Mouse (Mus musculus) hematopoietic stem cell, adult 5-6 weeks (primary cell): ENCODE measurements around the gene Zfp385b. TPM values are rescaled to one million over a fixed set of nuclear protein-coding genes. Genes with fewer than 3 reads are reported as not detected.

Experiments
- ATAC-seq, 2 experiments: fragments of 125-278 bp in 1 of 2; replicated peaks in 1 of 2; 2 replicates each; pipeline ENCODE4 v1.8.0; 2016 to 2017; ENCODE audit warnings: inconsistent platforms in 2 of 2, mild to moderate bottlenecking in 2 of 2, moderate number of reproducible peaks in 2 of 2, low read depth in 1 of 2, moderate TSS enrichment in 1 of 2; ENCODE audit not compliant: low FRiP score in 2 of 2, poor library complexity in 2 of 2, severe bottlenecking in 2 of 2, insufficient read depth in 1 of 2, low TSS enrichment in 1 of 2
- total RNA-seq: library from RNA; stranded (forward); fragments of 172-1452, 232-1000 nt; gene quantifications from 2 replicates; pipeline ENCODE4 v1.2.3, GENCODE M21; 2017

Zfp385b gene
- total RNA-seq, 1 experiment from 2014 or later: not detected

DNA sequence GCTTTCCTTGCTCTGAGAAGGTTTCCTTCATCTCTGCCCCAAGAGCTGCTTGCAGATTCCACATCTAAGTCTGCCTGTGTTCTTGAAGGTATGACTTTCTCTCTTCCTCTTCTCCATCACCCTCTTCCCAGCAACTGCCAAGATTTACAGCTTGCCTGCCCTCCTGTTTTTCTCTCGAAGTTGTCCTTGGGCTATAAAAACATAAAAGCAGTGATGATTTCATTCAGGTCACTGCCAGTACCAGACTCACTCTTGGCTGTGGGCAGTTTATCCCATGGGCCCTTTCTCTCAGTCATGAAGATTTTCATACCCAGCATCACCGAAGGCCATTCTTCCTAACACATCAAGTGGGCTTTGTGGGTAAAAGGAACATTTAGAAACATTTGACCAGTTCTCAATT is 89.2 kb downstream of the Zfp385b start:
- no peak for ATAC-seq

DNA sequence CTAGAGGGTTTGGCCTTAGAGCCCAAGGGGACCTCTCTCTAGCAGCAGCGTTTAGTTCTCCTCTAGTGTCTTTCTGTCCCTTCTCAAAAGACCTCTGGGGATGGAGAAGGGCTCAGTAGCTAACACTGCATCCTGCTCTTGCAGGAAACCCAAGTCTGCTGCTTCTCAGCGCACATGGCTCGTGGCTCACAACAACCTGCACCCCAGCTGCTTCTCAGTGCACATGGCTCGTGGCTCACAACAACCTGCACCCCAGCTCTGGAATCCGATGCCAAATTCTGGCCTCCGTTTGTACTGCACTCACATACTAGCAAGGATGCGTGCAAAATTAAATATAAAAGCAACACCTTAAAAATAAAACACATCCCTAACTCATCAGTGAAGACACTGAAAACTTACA is 92.6 kb downstream of the Zfp385b start:
- ATAC-seq: no peak

DNA sequence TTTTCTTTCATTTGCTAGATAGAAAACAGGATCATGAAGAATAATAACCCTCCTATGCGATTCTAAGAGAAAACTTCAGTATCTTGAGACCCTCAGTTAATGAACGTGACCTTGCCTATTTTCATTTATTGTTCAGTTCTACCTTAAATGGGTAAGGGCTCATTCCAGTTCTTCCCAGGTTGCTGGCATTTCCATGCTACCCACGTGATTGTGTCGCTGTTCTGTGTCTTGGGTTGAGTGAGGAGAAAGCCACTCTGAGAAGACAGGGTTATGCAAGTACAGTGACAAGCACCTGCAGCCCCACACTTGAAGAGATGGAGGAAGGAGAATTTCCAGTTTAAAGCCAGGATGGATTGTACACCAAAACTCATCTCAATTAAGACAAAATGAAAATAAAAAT is 98.6 kb downstream of the Zfp385b start:
- ATAC-seq: no peak

DNA sequence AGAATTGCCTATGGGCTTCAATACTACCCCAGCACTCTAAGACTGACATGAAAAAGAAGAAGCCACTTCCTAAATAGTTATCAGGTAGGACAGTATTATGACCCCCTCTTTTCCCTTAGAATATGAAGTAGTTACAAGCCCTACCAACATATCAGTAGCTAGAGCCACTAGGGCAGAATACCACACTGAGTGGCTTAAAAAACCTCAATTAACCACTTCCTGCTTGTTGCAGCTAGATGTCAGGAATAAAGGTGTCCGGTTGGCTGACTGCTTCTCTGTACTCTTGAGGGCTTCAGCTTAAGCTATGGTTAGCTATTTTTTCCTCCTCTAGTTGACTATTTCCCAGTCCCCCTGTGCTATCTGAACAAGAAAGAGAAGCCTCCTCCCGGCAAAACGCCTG is 103.1 kb downstream of the Zfp385b start:
- peak; percentile 60 to 65 for ATAC-seq

DNA sequence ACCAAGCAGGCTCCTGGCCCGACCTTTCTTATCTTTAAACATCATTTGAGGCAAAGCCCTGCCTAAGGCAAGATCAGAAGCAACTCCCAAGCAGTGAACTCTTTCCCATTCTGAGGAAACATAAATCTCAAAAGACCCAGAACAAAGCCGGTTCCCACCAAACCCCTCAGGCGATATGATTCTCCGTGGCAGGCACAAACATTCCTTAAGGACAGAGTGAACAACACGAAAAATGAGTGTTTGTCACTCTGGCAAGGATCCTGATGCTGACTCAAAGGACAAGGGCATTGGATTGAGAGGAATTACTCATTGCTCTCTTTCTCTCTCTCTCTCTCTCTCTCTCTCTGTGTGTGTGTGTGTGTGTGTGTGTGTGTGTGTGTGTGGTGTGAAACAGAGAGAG is 105.6 kb downstream of the Zfp385b start:
- no peak for ATAC-seq

DNA sequence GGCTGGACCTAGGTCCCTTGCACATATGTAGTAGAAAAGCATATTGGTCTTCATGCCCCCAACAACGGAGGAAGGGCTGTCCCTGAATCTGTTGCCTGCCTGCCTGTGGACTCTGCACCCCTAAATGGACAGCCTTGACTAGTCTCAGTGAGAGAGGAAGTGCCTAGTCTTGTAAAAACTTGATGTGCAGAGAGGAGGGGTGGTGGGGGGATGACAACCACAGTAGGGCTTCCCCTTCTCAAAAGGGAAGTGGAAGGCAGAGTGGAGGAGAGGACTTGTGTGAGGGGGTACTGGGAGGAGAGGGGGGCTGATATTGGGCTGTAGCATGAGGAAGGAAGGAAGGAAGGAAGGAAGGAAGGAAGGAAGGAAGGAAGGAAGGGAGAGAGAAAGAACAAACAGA is 107.7 kb downstream of the Zfp385b start:
- ATAC-seq: peak; percentile 77 to 92; a peak in 3 of 4 replicates

DNA sequence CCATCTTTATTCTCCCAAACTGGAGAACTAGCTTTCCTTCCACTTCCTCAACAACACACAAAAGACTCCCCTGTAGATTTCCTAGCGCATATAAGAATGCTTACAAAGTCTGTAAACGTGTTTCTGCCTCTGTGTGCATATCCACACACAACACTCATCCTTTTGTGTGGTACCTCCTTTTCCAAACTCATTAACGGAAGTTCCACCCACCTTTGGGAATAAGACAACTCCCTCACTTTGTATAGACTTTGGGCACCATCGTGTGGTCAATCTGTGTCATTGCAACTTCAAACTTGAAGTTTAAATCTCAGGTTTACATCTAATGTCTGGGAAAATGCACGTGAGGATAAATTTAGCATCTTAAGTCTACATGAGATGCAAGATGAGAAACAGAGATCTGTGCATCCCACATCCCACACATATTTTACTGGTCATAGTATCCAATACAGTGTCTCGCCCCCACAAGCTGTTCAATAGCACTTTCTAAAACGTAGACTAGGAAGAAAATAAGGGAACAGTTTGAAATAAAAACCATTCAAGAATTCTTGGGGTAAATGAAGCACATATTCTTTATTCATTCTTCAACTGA is 110.1 kb downstream of the Zfp385b start:
- peak in 1 of 2 experiments; percentile 62; a peak in 1 of 4 replicates for ATAC-seq

DNA sequence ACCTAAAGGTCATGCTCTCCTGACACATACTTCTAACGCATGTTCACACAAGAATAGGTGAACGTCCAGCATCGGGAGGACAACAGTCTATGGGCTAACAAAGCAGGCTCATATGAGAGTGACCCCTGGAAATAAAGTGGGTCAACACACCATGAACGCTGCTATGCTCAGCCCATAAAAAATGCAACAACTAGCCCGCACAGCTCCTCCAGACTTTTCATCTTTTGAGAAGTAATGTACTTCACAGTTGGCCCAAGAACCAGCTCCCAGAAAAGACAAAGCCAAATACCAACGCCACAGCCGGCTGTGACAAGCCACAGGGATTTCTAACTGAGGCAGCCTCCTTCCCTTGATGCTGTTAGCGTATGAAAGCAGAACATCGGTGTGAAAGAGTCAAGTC is 112.3 kb downstream of the Zfp385b start:
- ATAC-seq: no peak

DNA sequence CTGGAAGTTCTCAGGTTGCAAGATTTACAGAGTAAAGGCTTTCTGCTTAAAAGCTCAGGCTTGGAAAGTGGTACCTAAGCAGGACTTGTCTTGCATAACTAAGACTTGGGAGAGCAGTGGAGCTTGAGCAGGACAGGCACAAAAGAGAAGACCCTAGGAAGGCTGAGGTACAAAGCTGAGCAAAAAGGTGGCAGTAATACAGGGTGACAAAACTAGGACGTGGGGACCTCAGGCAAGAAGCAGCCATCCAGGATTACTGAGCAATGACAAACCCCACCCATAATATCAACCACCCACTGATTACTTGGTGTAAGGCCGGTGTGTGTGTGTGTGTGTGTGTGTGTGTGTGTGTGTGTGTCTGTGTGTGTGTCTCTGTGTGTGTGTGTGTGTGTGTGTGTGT is 114.0 kb downstream of the Zfp385b start:
- ATAC-seq: no peak

DNA sequence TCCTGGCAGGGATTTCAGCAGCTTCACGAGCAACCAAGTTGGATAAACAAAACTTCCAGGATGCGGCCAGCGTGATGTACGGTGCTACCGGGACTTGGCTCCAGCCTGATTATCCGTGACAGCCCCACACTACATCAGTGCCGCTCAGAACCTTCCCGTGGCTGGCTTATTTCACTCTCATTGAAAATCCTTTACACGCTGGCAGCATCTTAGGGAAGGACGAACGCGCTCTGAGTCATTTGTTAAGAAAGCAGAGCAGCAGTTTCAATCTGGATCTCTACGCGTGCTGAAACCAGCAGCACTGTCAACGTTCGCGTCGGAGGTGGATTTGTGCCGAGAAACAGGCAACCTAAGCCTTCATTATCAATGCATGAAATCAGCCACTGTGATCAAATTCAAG is 116.4 kb downstream of the Zfp385b start:
- ATAC-seq: no peak

DNA sequence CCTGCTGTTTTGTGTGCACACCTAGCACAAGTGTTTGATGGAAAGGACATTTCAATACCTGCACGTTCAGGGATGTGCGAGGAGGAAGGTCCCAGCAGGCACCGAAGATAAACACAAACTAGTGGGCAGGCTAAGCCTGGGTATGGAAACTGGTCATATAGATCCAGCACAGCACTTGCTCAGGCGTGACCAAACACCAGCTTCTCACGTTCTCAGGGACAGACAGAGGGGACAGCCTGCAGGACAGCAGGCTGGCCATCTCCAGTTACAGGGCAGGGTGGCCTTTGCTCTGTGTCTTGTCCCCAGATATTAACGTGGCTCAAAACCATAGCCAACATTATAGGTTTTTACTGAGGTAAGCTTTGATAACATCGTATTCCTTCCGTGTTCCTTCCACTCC is 128.3 kb downstream of the Zfp385b start:
- no peak for ATAC-seq

DNA sequence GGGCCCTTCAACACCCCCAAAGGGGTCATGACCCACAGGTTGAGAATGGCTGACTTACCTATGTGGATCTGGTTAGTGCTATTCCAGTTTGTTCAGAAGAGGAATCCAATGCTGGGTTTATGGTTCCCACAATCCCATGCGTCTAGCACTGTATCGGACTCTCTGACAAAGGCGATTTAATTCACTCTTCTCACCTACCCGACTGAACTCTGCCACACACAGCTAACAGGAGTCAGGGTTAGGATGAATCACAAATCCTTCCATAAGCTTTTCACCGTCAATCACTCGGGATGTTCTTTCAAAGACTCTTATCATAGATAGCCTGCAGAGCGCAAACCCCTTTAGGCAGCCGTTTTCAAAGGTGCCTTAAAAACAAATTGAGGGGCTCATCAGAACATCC is 129.1 kb downstream of the Zfp385b start:
- no peak for ATAC-seq

DNA sequence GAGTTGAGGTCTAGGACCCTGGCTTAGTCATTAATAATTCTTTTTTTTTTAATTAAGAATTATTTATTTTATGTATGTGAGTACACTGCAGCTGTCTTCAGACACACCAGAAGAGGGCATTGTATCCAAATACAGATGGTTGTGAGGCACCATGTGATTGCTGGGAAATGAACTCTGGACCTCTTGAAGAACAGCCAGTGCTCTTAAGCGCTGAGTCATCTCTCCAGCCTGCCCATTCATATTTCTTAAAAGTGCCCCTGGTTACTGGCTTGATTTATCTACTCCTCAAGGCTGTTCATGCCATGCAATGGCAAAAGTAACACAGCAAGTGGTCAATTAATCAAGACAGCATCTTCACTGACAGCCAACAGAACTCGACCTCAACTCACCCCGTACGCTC is 130.8 kb downstream of the Zfp385b start:
- ATAC-seq: no peak

DNA sequence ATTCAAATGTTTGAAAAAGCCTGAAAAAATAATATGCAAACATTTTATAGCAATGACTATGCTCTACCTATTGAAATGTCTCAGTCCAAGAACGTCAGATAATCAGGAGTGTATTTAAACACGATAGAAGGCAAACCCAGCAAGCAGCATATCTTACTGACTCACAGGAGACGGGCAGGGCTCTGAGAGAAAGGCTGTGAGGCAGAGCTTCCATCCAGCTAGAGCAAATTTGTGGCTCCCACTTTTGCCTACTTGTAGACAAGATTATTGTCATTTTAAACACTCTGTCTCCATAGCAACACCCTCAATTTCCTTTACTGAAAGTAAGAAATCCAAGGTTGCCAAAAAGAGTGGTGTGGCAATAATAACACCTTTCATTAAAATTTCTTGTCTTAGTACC is 135.4 kb downstream of the Zfp385b start:
- no peak for ATAC-seq

DNA sequence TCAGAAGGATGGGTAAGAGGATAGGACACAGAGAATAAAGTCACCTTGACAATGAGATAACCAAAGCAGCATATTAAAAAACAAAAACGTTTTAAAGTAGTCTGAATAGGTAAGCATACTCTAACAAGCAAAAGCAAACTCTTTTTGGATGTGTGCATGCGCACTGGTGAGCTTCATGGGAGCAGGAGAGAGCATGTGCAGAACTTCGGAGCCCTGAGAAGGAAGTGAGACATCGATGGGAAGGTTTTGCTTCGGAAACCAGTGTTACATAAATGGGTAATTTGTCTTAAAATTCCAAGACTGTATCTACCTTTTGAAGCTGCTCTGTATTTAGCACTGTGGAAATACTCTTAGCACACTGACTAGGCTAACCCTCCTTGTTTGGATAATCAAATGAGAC is 137.2 kb downstream of the Zfp385b start:
- no peak for ATAC-seq

DNA sequence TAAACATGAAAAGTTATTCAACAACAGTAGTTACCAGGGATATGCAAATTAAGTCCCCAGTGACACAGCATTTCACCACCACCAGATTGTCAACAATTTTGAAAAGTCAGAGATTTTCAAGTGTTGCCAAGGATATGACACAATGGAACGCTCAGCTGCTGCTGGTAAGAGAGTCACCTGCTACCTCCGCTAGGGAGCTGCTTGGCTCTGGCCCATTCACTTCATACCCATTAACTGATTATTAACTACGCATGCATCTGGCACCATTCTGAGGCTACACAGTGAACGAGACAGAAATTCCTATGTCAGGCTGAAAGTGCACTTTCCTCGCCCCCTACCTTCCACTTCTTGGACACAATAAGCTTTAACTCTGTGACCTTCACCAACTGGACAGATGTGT is 137.7 kb downstream of the Zfp385b start:
- no peak for ATAC-seq

DNA sequence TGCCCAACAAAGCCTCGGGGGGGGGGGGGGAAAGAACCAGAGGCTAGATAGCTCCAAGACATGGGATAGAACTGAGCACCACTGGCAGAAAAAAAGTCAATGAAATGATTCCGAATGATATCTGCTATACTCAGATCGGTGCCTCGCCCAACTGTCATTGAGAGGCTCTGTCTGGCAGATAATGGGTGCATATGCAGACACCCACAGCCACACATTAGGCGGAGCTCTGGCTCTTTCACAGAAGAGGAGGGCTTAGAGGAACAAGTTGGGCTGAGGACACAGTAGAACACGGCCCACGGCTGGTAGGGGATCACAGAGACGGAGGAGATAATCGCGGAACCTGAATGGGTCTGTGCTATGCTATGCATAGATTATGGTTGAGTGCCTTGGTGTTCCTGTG is 145.7 kb downstream of the Zfp385b start:
- no peak for ATAC-seq

DNA sequence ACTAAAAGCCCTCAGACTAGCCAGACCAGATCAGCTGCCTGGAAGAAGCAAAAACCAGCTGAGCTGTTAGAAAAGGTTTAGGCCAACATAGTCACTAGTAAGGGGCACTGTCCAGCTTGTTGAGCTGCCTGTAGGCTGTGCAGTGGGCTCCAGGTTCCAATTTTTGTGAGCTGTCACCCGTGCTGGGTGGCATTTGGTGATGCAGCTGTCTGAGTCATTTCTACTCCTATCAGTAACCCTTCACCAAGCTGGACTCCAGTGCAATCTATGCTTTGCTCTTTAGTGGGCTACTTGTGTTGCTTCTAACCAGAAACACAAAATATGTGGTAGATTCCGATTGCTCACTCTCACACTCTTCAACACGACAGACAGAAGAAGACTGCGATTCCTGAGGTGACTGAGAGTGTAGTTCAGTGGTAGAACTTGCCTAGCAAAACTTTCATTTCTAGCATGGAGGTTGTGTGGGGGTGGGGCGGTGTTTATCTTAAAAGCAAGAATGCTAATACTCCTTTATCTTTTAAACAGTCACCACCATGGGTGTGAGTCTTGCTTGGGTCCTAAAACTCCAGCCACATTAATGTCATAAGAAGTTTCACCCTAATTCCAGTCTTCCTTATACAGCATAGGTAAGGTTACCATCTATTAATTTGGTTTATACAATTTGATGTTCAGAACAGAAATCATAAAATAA is 147.1 kb downstream of the Zfp385b start:
- no peak for ATAC-seq

DNA sequence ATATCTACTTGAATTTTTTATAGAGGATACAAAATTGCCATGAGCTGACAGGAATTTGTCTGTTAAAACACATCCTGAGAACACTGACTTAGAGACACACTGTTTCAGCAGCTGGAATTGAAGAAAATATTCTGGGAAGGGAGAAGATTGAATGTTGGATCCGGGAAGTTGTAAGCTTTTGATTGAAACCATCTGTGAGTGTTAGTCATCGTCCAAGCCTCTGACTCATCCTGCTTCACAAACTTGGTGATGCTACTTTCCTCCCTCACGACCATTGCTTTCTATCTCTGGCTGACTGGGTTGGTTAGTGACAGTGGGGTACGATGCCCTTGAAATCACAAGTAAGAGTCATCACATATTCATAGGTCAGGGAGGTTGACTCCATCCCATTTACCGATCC is 157.3 kb downstream of the Zfp385b start:
- ATAC-seq: no peak
